Mouse (Mus musculus) hindbrain, embryonic 12.5 days (tissue): ENCODE data around the gene Rft1. TPM values are rescaled to one million over a fixed set of nuclear protein-coding genes. Genes with fewer than 3 reads are reported as not detected.
"Not testable (repeated sequence)": the region's sequence is repeated elsewhere in the genome, so short reads cannot be mapped to it uniquely, and the experiment has no call there.

Experiments
- ATAC-seq: fragments of 200-750 bp; cut with Nextera tagmentation; 2 replicates; pipeline ENCODE4 v1.8.0; 2017; ENCODE audit warnings: moderate TSS enrichment; ENCODE audit not compliant: low FRiP score
- H3K27ac ChIP-seq: fragments of 300-500 bp; sonication (generic); 2 replicates; pipeline ENCODE4 v1.5.1; 2016; ENCODE audit warnings: mild to moderate bottlenecking
- H3K27me3 ChIP-seq: fragments of 300-500 bp; sonication (generic); 2 replicates; pipeline ENCODE4 v1.6.1; 2016; ENCODE audit warnings: mild to moderate bottlenecking
- H3K36me3 ChIP-seq: fragments of 300-500 bp; sonication (generic); 2 replicates; pipeline ENCODE4 v1.6.1; 2016; ENCODE audit warnings: mild to moderate bottlenecking
- H3K4me1 ChIP-seq: fragments of 300-500 bp; sonication (generic); 2 replicates; pipeline ENCODE4 v1.6.1; 2016
- H3K4me2 ChIP-seq: fragments of 300-500 bp; sonication (generic); replicated peaks from 2 replicates; pipeline ENCODE4 v1.6.1; 2016; ENCODE audit warnings: mild to moderate bottlenecking
- H3K4me3 ChIP-seq: fragments of 300-500 bp; sonication (generic); 2 replicates; pipeline ENCODE4 v1.5.1; 2016; ENCODE audit warnings: mild to moderate bottlenecking
- H3K9ac ChIP-seq: fragments of 300-500 bp; sonication (generic); 2 replicates; pipeline ENCODE4 v1.6.1; 2016; ENCODE audit warnings: mild to moderate bottlenecking, moderate library complexity
- H3K9me3 ChIP-seq: fragments of 300-500 bp; sonication (generic); replicated peaks from 2 replicates; pipeline ENCODE4 v1.6.1; 2016; ENCODE audit warnings: mild to moderate bottlenecking
- WGBS: fragments of 180-500 bp; shearing (Covaris S2); methylation state at CpG from one replicate; pipeline ENCODE4 v1.1.7; 2016; 5-methylcytosine and 5-hydroxymethylcytosine counted together
- polyA plus RNA-seq: library from polyadenylated mRNA; unstranded; fragments of >200 nt; fragmentation: Nextera tagmentation; extraction: Ambion mirVana; gene quantifications from 2 replicates; pipeline ENCODE4 v1.2.1, GENCODE M21; 2016

The Rft1 gene
- polyA plus RNA-seq, 1 experiment from 2014 or later, result 13.1 TPM

DNA sequence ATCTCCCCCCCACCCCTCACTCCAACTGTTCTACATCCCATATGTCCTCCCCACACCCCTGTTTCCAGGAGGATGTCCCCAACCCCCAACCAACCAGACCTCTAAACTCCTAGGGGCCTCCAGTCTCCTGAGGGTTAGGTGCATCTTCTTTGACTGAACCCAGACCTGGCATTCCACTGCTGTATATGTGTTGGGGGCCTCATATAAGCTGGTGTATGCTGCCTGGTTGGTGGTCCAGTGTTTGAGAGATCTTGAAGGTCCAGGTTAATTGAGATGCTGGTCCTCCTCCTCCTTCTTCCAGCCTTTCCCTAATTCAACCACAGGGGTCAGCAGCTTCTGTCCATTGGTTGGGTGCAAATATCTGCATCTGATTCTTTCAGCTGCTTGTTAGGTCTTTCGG is 64.5 kb downstream of the Rft1 start:
- 84% methylated on average over 1 of the region's 1 CpGs for WGBS
- not testable (repeated sequence) for H3K27me3 ChIP-seq, H3K9ac ChIP-seq, H3K36me3 ChIP-seq, H3K27ac ChIP-seq, H3K9me3 ChIP-seq, H3K4me3 ChIP-seq, H3K4me2 ChIP-seq, ATAC-seq
- H3K4me1 ChIP-seq, result peaks cover 11% of the 10 kb centered on the region

DNA sequence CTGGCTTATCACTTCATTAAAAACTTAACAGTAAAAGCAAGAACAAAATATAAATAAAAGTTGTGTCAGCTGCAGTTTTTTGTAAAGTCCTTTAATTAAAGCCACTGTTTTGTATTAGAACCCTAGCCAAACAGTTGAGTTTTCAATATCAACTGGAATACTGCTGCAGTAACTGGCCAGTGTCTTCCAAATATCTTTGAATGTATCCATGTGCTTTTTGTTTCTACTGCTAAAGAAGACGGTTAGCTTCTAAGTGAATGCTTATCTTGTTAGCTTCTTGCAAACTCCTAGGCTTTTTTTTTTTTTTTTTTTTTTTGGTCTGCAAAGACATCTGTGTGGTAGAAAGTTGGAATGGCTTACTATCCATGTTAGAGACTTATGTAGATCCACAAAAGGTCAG is 65.4 kb downstream of the Rft1 start:
- Histone ChIP-seq H3K4me3 (no peak overlapping the region), H3K9me3 (no peaks in the 10 kb centered on the region), H3K4me1 (peaks cover 11% of the 10 kb centered on the region), H3K27me3 (peaks cover 2% of the 10 kb centered on the region), H3K4me2 (no peak overlapping the region), H3K36me3 (no peaks in the 10 kb centered on the region), H3K9ac (no peak overlapping the region), H3K27ac (no peak overlapping the region)
- 74% methylated on average over 1 of the region's 1 CpGs for WGBS
- ATAC-seq, result no peak

DNA sequence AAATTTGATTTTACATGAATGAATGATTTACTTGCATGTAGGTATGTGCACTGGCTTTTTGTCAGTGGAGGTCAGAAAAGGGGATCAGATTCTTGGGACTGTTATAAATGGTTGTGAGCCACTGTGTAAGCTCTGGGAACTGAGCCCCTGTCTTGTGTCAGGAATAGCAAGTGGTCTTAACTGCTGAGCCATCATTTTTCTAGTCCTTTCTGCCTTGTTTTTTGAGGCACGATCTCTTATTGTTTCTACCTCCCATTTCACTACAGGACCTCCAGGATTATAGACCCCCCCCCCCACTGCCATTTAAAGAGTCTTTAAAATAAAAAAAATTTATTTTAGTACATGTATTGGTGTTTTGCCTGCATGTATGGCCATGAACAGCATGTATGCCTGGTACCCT is 67.7 kb downstream of the Rft1 start:
- Histone ChIP-seq H3K27ac (no peak overlapping the region), H3K9me3 (no peaks in the 10 kb centered on the region), H3K4me3 (no peak overlapping the region), H3K9ac (no peak overlapping the region), H3K36me3 (no peaks in the 10 kb centered on the region), H3K4me1 (peaks cover 8% of the 10 kb centered on the region), H3K27me3 (no peaks in the 10 kb centered on the region), H3K4me2 (no peak overlapping the region)
- ATAC-seq, result no peak
- 84% methylated on average over 1 of the region's 1 CpGs for WGBS

DNA sequence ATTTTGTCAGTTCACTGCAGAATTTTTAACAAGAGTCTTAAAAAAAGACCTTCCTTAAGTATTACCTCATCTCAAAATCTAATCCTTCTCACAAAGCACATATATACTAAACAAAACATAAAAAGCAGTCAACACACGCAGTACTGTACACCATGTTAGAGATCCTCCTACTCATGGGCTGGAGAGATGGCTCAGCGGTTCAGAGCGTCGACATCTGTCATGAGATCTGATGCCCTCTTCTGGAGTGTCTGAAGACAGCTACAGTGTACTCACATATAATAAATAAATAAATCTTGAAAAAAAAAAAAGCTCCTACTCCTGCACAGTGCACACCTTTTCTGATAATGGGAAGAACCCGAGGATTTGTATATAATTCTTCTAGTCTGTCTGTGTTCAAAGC is 68.2 kb downstream of the Rft1 start:
- H3K9ac ChIP-seq, result no peak overlapping the region
- H3K27ac ChIP-seq, result no peak overlapping the region
- H3K27me3 ChIP-seq, result no peaks in the 10 kb centered on the region
- H3K4me1 ChIP-seq, result peaks cover 5% of the 10 kb centered on the region
- H3K4me3 ChIP-seq, result no peak overlapping the region
- 87% methylated on average over 5 of the region's 5 CpGs for WGBS
- no peaks in the 10 kb centered on the region for H3K36me3 ChIP-seq
- no peak overlapping the region for H3K4me2 ChIP-seq
- H3K9me3 ChIP-seq, result no peaks in the 10 kb centered on the region
- ATAC-seq, result no peak

DNA sequence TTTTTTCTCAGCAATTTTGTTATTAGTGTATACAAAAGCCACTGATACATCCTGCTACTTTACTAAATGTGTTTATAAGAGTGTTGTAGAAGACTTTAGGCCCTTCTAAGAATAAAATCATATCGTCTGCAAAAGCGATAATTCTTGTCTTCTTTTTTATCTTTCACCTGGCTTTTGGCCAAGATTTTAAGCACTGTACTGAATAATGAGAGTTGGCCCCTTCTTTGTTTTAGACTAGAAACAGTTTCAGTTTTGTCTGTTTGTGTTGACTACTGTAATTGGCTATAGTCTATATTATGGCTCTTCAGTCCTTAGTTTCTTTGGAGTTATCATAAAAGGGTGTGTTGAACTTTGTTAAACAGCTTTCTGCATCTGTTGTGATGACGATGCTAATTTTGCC is 77.7 kb downstream of the Rft1 start:
- ATAC-seq, result no peak
- WGBS, result 95% methylated on average over 3 of the region's 3 CpGs

DNA sequence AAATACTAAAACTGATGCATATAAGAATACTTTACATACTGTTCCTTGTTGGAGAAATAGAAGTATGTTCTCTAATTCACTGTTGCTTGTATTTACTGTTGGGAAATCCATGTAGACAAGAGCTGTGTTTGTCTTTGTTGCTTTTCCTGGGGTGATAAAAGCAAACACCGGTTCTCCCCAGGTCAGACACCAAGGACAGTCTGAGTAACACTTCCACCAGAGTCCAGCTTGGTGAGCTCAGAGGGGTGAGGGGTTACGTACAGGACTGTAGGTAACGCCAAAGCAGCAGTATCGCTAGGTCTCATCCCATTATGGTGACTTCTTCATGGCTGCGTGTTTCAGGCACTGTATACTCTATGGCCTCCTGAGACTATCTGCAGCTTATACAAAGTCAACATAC is 80.5 kb downstream of the Rft1 start:
- no peaks in the 10 kb centered on the region for H3K36me3 ChIP-seq
- WGBS, result 95% methylated on average over 5 of the region's 5 CpGs
- ATAC-seq, result no peak
- 0 out of 2 replicates have a peak, but pooled peaks cover 2% of the 10 kb centered on the region for H3K4me1 ChIP-seq
- H3K9me3 ChIP-seq, result no peaks in the 10 kb centered on the region
- H3K27ac ChIP-seq, result no peak overlapping the region
- no peak overlapping the region for H3K4me2 ChIP-seq
- no peaks in the 10 kb centered on the region for H3K27me3 ChIP-seq
- H3K4me3 ChIP-seq, result no peak overlapping the region
- H3K9ac ChIP-seq, result no peak overlapping the region

More for the DNA sequence above, 77.7 kb downstream of the Rft1 start:
- H3K4me3 ChIP-seq, result no peak overlapping the region
- no peak overlapping the region for H3K9ac ChIP-seq
- no peaks in the 10 kb centered on the region for H3K9me3 ChIP-seq
- no peak overlapping the region for H3K27ac ChIP-seq
- H3K27me3 ChIP-seq, result no peaks in the 10 kb centered on the region
- H3K4me2 ChIP-seq, result no peak overlapping the region
- H3K4me1 ChIP-seq, result 0 out of 2 replicates have a peak, but pooled peaks cover 2% of the 10 kb centered on the region
- no peaks in the 10 kb centered on the region for H3K36me3 ChIP-seq

DNA sequence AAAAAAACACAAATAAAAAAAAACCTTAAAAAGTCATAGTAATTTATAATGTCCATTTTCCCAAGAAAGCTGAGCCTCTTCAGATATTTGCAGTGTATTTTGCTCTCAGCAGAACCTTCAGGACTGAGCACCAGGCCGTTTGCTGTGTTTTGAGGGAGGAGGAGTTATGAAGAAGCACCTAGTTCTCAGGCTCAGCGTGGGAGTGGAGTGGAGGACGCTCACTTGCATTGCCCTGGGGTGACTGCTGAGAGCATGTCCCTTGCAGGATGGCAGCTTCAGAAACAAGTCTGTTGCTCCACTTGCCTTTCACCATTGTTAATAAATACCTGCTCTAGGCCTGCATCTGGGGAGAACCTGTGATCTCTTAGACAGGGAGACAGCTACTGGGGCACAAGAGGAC is 81.7 kb downstream of the Rft1 start:
- Histone ChIP-seq H3K9ac (no peak overlapping the region), H3K9me3 (no peaks in the 10 kb centered on the region), H3K4me3 (no peak overlapping the region), H3K36me3 (no peaks in the 10 kb centered on the region), H3K4me2 (no peak overlapping the region), H3K4me1 (0 out of 2 replicates have a peak, but pooled peaks cover 2% of the 10 kb centered on the region), H3K27ac (no peak overlapping the region), H3K27me3 (no peaks in the 10 kb centered on the region)
- no peak for ATAC-seq
- whole genome bisulfite sequencing, result 85% methylated on average over 3 of the region's 3 CpGs

DNA sequence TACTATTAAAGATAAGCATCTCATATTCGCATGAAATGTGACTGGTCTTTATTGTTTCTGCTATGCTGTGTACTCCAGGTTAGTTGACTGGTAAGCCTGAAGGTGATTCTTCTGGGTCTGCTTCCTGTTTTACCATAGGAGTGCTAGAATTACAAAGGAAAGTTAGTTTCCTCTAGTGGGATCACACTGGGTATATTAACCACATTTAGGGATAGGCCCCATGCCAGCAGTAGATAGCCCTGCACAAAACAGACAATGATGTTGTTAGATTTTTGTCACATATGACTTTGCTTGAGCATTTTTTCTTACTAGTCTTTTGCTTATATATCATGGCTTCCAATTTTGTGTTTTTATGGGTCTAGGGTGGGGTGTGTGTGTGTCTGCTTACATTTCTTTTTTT is 82.3 kb downstream of the Rft1 start:
- no peak for ATAC-seq
- Histone ChIP-seq H3K36me3 (no peaks in the 10 kb centered on the region), H3K9ac (no peak overlapping the region), H3K9me3 (no peaks in the 10 kb centered on the region), H3K4me2 (no peak overlapping the region), H3K27ac (no peak overlapping the region), H3K4me1 (0 out of 2 replicates have a peak, but pooled peaks cover 2% of the 10 kb centered on the region), H3K4me3 (no peak overlapping the region), H3K27me3 (no peaks in the 10 kb centered on the region)
- 92% methylated on average over 1 of the region's 1 CpGs for WGBS

Other genes starting within 250 kb of the Rft1 start
- 29.2 and 30.6 TPM in 2 replicates for gene Dcp1a, start 174.8 kb upstream of the Rft1 start, polyA plus RNA-seq
- gene Cacna1d, start 162.9 kb upstream of the Rft1 start, polyA plus RNA-seq, result 3.1 and 4.5 TPM in 2 replicates
- gene Tkt, start 106.0 kb upstream of the Rft1 start, polyA plus RNA-seq, result 210 and 216 TPM in 2 replicates
- 42.3 and 44.2 TPM in 2 replicates for gene Prkcd, start 28.1 kb upstream of the Rft1 start, polyA plus RNA-seq
- 17.9 and 18.1 TPM in 2 replicates for gene Sfmbt1, start 60.5 kb downstream of the Rft1 start, polyA plus RNA-seq
- 26.1 and 30.0 TPM in 2 replicates for gene Tmem110, start 171.2 kb downstream of the Rft1 start, polyA plus RNA-seq
- gene Mustn1, start 224.8 kb downstream of the Rft1 start, polyA plus RNA-seq, result 0.80 and 2.2 TPM in 2 replicates
- gene Itih4, start 232.1 kb downstream of the Rft1 start, polyA plus RNA-seq, result 0.08 and 0.19 TPM in 2 replicates